Mouse (Mus musculus) bone marrow, adult 2 months (tissue): ENCODE measurements around the gene Nub1.

Experiments used
- CTCF ChIP-seq: fragments of 200-500 bp; IDR thresholded peaks from 2 replicates; pipeline ENCODE4 v1.5.1; 2011; ENCODE audit warnings: low read length, control low read depth; ENCODE audit not compliant: control insufficient read depth, insufficient read depth
- POLR2A ChIP-seq: fragments of 200-500 bp; IDR thresholded peaks from 2 replicates; pipeline ENCODE4 v1.6.1; 2011; ENCODE audit warnings: low read depth, mild to moderate bottlenecking, control low read depth, low read length, borderline replicate concordance; ENCODE audit not compliant: control insufficient read depth

DNA sequence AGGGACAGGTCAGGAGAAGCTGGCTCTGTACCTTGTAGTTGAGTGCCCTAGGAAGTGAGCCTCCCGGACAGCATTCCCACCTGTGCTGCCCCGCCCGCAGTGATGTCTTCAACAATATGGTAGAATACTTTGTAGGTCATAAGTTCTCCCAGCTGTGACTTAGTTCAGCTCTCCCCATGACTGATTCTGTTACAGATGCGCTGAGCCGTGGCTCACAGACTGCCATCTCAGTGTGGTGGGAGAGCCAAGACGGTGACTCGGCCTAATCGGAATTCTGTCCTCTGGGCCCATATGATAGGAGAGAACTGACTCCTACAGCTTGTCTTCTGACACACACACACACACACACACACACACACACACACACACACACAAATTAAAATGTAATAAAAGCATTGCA is 19.3 kb downstream of the Nub1 start:
- TF ChIP-seq POLR2A (no peak), CTCF (no peak)
